Mouse (Mus musculus) ovary, adult 10 weeks (tissue): Measurements from ENCODE around the gene Ppp1r11. TPM values are rescaled to one million over a fixed set of nuclear protein-coding genes. Genes with fewer than 3 reads are reported as not detected.

Experiments
- polyA plus RNA-seq: library from polyadenylated mRNA; stranded (reverse); fragments of 350-450 nt; fragmentation: Illumina TruSeq; extraction: RNeasy Lipid Tissue Mini Kit (QIAGEN cat#74804); gene quantifications from one replicate; pipeline ENCODE4 v1.2.3, GENCODE M21; 2014

The Ppp1r11 gene
- 5.5 TPM for polyA plus RNA-seq

GRCm38 (mm10) chr17:36950981-36951947 is at the start of gene Ppp1r11:
Gene Ppp1r11 (minus strand): TSS chr17:36951741.

GRCm38 (mm10) chr17:37000863-37001262 is 49.3 kb upstream of the Ppp1r11 start, which contains the start of gene Zfp57:
Gene Zfp57 (plus strand): TSS chr17:37001163.

GRCm38 (mm10) chr17:36989437-36989836 is 37.9 kb upstream of the Ppp1r11 start, which contains the start of gene H2-M5:
Gene H2-M5 (minus strand): TSS chr17:36989537.

GRCm38 (mm10) chr17:36981221-36981813 is 29.8 kb upstream of the Ppp1r11 start, which contains the start of gene 2410137M14Rik:
Gene 2410137M14Rik (minus strand): TSS chr17:36981237.

GRCm38 (mm10) chr17:36957999-36958743 is 6.6 kb upstream of the Ppp1r11 start, which contains the start of the genes Znrd1 and Znrd1as:
Gene Znrd1 (minus strand): TSS chr17:36958559.
Gene Znrd1as (plus strand): TSS chr17:36958592.

GRCm38 (mm10) chr17:36942791-36943471 is 8.6 kb downstream of the Ppp1r11 start, which contains the start of gene Rnf39:
Gene Rnf39 (plus strand): TSS chr17:36942918.

Other genes with a start within 250 kb of the Ppp1r11 start
- gene H2-M10.5, start 178.8 kb downstream of the Ppp1r11 start, polyA plus RNA-seq: not detected
- not detected for gene H2-M10.6, start 139.6 kb downstream of the Ppp1r11 start, polyA plus RNA-seq
- gene Trim26, start 114.6 kb downstream of the Ppp1r11 start, polyA plus RNA-seq: 28.4 TPM
- not detected for gene Trim15, start 84.5 kb downstream of the Ppp1r11 start, polyA plus RNA-seq
- not detected for gene Trim10, start 82.2 kb downstream of the Ppp1r11 start, polyA plus RNA-seq
- gene Trim40, start 61.6 kb downstream of the Ppp1r11 start, polyA plus RNA-seq: 0.31 TPM
- not detected for gene Trim31, start 53.6 kb downstream of the Ppp1r11 start, polyA plus RNA-seq
- gene Rnf39, start 8.8 kb downstream of the Ppp1r11 start, polyA plus RNA-seq: not detected
- gene Znrd1, start 6.8 kb upstream of the Ppp1r11 start, polyA plus RNA-seq: 21.8 TPM
- 19.0 TPM for gene Znrd1as, start 6.9 kb upstream of the Ppp1r11 start, polyA plus RNA-seq
- not detected for gene 2410137M14Rik, start 29.5 kb upstream of the Ppp1r11 start, polyA plus RNA-seq
- not detected for gene H2-M5, start 37.8 kb upstream of the Ppp1r11 start, polyA plus RNA-seq
- gene Zfp57, start 49.4 kb upstream of the Ppp1r11 start, polyA plus RNA-seq: 39.5 TPM
- not detected for gene Mog, start 71.7 kb upstream of the Ppp1r11 start, polyA plus RNA-seq
- gene Gabbr1, start 94.2 kb upstream of the Ppp1r11 start, polyA plus RNA-seq: 33.8 TPM
- not detected for gene Olfr90, start 136.8 kb upstream of the Ppp1r11 start, polyA plus RNA-seq
- gene Olfr91, start 146.5 kb upstream of the Ppp1r11 start, polyA plus RNA-seq: not detected
- gene Olfr92, start 168.3 kb upstream of the Ppp1r11 start, polyA plus RNA-seq: not detected
- not detected for gene Olfr93, start 209.8 kb upstream of the Ppp1r11 start, polyA plus RNA-seq
- gene Ubd, start 242.2 kb upstream of the Ppp1r11 start, polyA plus RNA-seq: not detected
- gene Olfr94, start 249.3 kb upstream of the Ppp1r11 start, polyA plus RNA-seq: not detected